Mouse (Mus musculus): ENCODE results near the gene Gm10717. TPM values are rescaled to one million over a fixed set of nuclear protein-coding genes. Genes with fewer than 3 reads are reported as not detected.
"Not testable (repeated sequence)": the region's sequence is repeated elsewhere in the genome, so short reads cannot be mapped to it uniquely, and the experiment has no call there.

Gm10717 gene
- total RNA-seq, 1 experiment: not detected

DNA sequence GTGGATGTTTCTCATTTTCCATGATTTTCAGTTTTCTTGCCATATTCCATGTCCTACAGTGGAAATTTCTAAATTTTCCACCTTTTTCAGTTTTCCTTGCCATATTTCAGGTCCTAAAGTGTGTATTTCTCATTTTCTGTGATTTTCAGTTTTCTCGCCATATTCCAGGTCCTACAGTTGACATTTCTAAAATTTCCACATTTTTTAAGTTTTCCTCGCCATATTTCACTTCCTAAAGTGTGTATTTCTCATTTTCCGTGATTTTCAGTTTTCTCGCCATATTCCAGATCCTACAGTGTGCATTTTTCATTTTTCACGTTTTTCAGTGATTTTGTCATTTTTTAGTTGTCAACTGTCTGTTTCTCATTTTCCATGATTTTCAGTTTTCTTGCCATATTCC lies 15.9 kb upstream of the Gm10717 start:
- H3K36me3 ChIP-seq (ENCODE audit: control insufficient read depth, insufficient read depth, low read length, poor library complexity, severe bottlenecking); DNase-seq (ENCODE audit: low read depth, low spot score); H3K9me3 ChIP-seq (ENCODE audit: control insufficient read depth, insufficient read depth, low read depth, low read length); H3K4me3 ChIP-seq (ENCODE audit: insufficient read depth in 1 of 2, low read depth in 1 of 2, low read length in 2 of 2, poor library complexity in 1 of 2, severe bottlenecking in 1 of 2); H3K4me1 ChIP-seq (ENCODE audit: control insufficient read depth in 2 of 2, insufficient read depth in 2 of 2, low read length in 2 of 2, poor library complexity in 1 of 2); H3K27ac ChIP-seq (ENCODE audit: insufficient read depth, low read depth, low read length, poor library complexity, severe bottlenecking); H3K9ac ChIP-seq (ENCODE audit: insufficient read depth, low read depth, low read length, poor library complexity, severe bottlenecking); in situ Hi-C loops (cut with MboI; ENCODE audit: low sequenced_read_pairs in 2 of 2, unreplicated experiment in 2 of 2): not testable (repeated sequence)

DNA sequence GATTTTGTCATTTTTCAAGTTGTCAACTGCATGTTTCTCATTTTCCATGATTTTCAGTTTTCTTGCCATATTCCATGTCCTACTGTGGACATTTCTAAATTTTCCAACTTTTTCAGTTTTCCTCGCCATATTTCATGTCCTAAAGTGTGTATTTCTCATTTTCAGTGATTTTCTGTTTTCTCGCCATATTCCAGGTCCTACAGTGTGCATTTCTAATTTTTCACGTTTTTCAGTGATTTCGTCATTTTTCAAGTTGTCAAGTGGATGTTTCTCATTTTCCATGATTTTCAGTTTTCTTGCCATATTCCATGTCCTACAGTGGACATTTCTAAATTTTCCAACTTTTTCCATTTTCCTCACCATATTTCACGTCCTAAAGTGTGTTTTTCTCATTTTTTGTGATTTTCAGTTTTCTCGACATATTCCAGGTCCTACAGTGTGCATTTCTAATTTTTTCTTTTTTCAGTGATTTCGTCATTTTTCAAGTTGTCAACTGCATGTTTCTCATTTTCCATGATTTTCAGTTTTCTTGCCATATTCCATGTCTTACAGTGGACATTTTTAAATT lies 13.1 kb upstream of the Gm10717 start:
- H3K4me1 ChIP-seq (ENCODE audit: control insufficient read depth in 2 of 2, insufficient read depth in 2 of 2, low read length in 2 of 2, poor library complexity in 1 of 2); H3K9ac ChIP-seq (ENCODE audit: insufficient read depth, low read depth, low read length, poor library complexity, severe bottlenecking); H3K4me3 ChIP-seq (ENCODE audit: insufficient read depth in 1 of 2, low read depth in 1 of 2, low read length in 2 of 2, poor library complexity in 1 of 2, severe bottlenecking in 1 of 2); in situ Hi-C loops (cut with MboI; ENCODE audit: low sequenced_read_pairs in 2 of 2, unreplicated experiment in 2 of 2); H3K27ac ChIP-seq (ENCODE audit: insufficient read depth, low read depth, low read length, poor library complexity, severe bottlenecking); H3K36me3 ChIP-seq (ENCODE audit: control insufficient read depth, insufficient read depth, low read length, poor library complexity, severe bottlenecking); DNase-seq (ENCODE audit: low read depth, low spot score); H3K9me3 ChIP-seq (ENCODE audit: control insufficient read depth, insufficient read depth, low read depth, low read length): not testable (repeated sequence)

DNA sequence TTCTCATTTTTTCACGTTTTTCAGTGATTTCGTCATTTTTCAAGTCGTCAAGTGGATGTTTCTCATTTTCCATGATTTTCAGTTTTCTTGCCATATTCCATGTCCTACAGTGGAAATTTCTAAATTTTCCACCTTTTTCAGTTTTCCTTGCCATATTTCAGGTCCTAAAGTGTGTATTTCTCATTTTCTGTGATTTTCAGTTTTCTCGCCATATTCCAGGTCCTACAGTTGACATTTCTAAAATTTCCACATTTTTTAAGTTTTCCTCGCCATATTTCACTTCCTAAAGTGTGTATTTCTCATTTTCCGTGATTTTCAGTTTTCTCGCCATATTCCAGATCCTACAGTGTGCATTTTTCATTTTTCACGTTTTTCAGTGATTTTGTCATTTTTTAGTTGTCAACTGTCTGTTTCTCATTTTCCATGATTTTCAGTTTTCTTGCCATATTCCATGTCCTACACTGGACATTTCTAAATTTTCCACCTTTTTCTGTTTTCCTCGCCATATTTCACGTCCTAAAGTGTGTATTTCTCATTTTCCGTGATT lies 12.4 kb upstream of the Gm10717 start, which contains the start of gene Gm10721:
Gm10721 (plus strand) TSS at position 408 of the 547 bp plus-strand sequence.
- H3K9me3 ChIP-seq (ENCODE audit: control insufficient read depth, insufficient read depth, low read depth, low read length); H3K4me1 ChIP-seq (ENCODE audit: control insufficient read depth in 2 of 2, insufficient read depth in 2 of 2, low read length in 2 of 2, poor library complexity in 1 of 2); H3K27ac ChIP-seq (ENCODE audit: insufficient read depth, low read depth, low read length, poor library complexity, severe bottlenecking); in situ Hi-C loops (cut with MboI; ENCODE audit: low sequenced_read_pairs in 2 of 2, unreplicated experiment in 2 of 2); H3K4me3 ChIP-seq (ENCODE audit: insufficient read depth in 1 of 2, low read depth in 1 of 2, low read length in 2 of 2, poor library complexity in 1 of 2, severe bottlenecking in 1 of 2); H3K9ac ChIP-seq (ENCODE audit: insufficient read depth, low read depth, low read length, poor library complexity, severe bottlenecking); H3K36me3 ChIP-seq (ENCODE audit: control insufficient read depth, insufficient read depth, low read length, poor library complexity, severe bottlenecking); DNase-seq (ENCODE audit: low read depth, low spot score): not testable (repeated sequence)

DNA sequence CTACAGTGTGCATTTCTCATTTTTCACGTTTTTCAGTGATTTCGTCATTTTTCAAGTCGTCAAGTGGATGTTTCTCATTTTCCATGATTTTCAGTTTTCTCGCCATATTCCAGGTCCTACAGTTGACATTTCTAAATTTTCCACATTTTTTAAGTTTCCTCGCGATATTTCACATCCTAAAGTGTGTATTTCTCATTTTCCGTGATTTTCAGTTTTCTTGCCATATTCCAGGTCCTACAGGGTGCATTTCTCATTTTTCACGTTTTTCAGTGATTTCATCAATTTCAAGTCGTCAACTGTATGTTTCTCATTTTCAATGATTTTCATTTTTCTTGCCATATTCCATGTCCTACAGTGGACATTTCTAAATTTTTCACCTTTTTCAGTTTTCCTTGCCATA lies 9.9 kb upstream of the Gm10717 start, which contains the start of gene Gm10720:
Gm10720 (plus strand) TSS at position 301 of the 400 bp plus-strand sequence.
- H3K9ac ChIP-seq (ENCODE audit: insufficient read depth, low read depth, low read length, poor library complexity, severe bottlenecking); H3K36me3 ChIP-seq (ENCODE audit: control insufficient read depth, insufficient read depth, low read length, poor library complexity, severe bottlenecking); H3K9me3 ChIP-seq (ENCODE audit: control insufficient read depth, insufficient read depth, low read depth, low read length); H3K27ac ChIP-seq (ENCODE audit: insufficient read depth, low read depth, low read length, poor library complexity, severe bottlenecking); H3K4me1 ChIP-seq (ENCODE audit: control insufficient read depth in 2 of 2, insufficient read depth in 2 of 2, low read length in 2 of 2, poor library complexity in 1 of 2); DNase-seq (ENCODE audit: low read depth, low spot score); in situ Hi-C loops (cut with MboI; ENCODE audit: low sequenced_read_pairs in 2 of 2, unreplicated experiment in 2 of 2); H3K4me3 ChIP-seq (ENCODE audit: insufficient read depth in 1 of 2, low read depth in 1 of 2, low read length in 2 of 2, poor library complexity in 1 of 2, severe bottlenecking in 1 of 2): not testable (repeated sequence)

DNA sequence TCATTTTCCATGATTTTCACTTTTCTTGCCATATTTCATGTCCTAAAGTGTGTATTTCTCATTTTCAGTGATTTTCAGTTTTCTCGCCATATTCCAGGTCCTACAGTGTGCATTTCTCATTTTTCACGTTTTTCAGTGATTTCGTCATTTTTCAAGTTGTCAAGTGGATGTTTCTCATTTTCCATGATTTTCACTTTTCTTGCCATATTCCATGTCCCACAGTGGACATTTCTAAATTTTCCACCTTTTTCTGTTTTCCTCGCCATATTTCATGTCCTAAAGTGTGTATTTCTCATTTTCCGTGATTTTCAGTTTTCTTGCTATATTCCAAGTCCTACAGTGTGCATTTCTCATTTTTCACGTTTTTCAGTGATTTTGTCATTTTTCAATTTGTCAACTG lies 9.3 kb upstream of the Gm10717 start:
- DNase-seq (ENCODE audit: low read depth, low spot score); H3K4me3 ChIP-seq (ENCODE audit: insufficient read depth in 1 of 2, low read depth in 1 of 2, low read length in 2 of 2, poor library complexity in 1 of 2, severe bottlenecking in 1 of 2); H3K36me3 ChIP-seq (ENCODE audit: control insufficient read depth, insufficient read depth, low read length, poor library complexity, severe bottlenecking); H3K9ac ChIP-seq (ENCODE audit: insufficient read depth, low read depth, low read length, poor library complexity, severe bottlenecking); in situ Hi-C loops (cut with MboI; ENCODE audit: low sequenced_read_pairs in 2 of 2, unreplicated experiment in 2 of 2); H3K4me1 ChIP-seq (ENCODE audit: control insufficient read depth in 2 of 2, insufficient read depth in 2 of 2, low read length in 2 of 2, poor library complexity in 1 of 2); H3K9me3 ChIP-seq (ENCODE audit: control insufficient read depth, insufficient read depth, low read depth, low read length); H3K27ac ChIP-seq (ENCODE audit: insufficient read depth, low read depth, low read length, poor library complexity, severe bottlenecking): not testable (repeated sequence)

DNA sequence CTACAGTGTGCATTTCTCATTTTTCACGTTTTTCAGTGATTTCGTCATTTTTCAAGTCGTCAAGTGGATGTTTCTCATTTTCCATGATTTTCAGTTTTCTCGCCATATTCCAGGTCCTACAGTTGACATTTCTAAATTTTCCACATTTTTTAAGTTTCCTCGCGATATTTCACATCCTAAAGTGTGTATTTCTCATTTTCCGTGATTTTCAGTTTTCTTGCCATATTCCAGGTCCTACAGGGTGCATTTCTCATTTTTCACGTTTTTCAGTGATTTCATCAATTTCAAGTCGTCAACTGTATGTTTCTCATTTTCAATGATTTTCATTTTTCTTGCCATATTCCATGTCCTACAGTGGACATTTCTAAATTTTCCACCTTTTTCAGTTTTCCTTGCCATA lies 8.1 kb upstream of the Gm10717 start, which contains the start of gene Gm10719:
Gm10719 (plus strand) TSS at position 301 of the 400 bp plus-strand sequence.
- H3K36me3 ChIP-seq (ENCODE audit: control insufficient read depth, insufficient read depth, low read length, poor library complexity, severe bottlenecking); H3K9me3 ChIP-seq (ENCODE audit: control insufficient read depth, insufficient read depth, low read depth, low read length); DNase-seq (ENCODE audit: low read depth, low spot score); H3K9ac ChIP-seq (ENCODE audit: insufficient read depth, low read depth, low read length, poor library complexity, severe bottlenecking); in situ Hi-C loops (cut with MboI; ENCODE audit: low sequenced_read_pairs in 2 of 2, unreplicated experiment in 2 of 2); H3K4me3 ChIP-seq (ENCODE audit: insufficient read depth in 1 of 2, low read depth in 1 of 2, low read length in 2 of 2, poor library complexity in 1 of 2, severe bottlenecking in 1 of 2); H3K4me1 ChIP-seq (ENCODE audit: control insufficient read depth in 2 of 2, insufficient read depth in 2 of 2, low read length in 2 of 2, poor library complexity in 1 of 2); H3K27ac ChIP-seq (ENCODE audit: insufficient read depth, low read depth, low read length, poor library complexity, severe bottlenecking): not testable (repeated sequence)

DNA sequence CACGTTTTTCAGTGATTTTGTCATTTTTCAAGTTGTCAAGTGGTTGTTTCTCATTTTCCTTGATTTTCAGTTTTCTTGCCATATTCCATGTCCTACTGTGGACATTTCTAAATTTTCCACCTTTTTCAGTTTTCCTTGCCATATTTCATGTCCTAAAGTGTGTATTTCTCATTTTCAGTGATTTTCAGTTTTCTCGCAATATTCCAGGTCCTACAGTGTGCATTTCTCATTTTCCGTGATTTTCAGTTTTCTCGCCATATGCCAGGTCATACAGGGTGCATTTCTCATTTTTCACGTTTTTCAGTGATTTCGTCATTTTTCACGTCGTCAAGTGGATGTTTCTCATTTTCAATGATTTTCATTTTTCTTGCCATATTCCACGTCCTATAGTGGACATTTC lies 6.3 kb upstream of the Gm10717 start:
- H3K9ac ChIP-seq (ENCODE audit: insufficient read depth, low read depth, low read length, poor library complexity, severe bottlenecking); H3K4me1 ChIP-seq (ENCODE audit: control insufficient read depth in 2 of 2, insufficient read depth in 2 of 2, low read length in 2 of 2, poor library complexity in 1 of 2); H3K27ac ChIP-seq (ENCODE audit: insufficient read depth, low read depth, low read length, poor library complexity, severe bottlenecking); H3K9me3 ChIP-seq (ENCODE audit: control insufficient read depth, insufficient read depth, low read depth, low read length); H3K36me3 ChIP-seq (ENCODE audit: control insufficient read depth, insufficient read depth, low read length, poor library complexity, severe bottlenecking); in situ Hi-C loops (cut with MboI; ENCODE audit: low sequenced_read_pairs in 2 of 2, unreplicated experiment in 2 of 2); H3K4me3 ChIP-seq (ENCODE audit: insufficient read depth in 1 of 2, low read depth in 1 of 2, low read length in 2 of 2, poor library complexity in 1 of 2, severe bottlenecking in 1 of 2); DNase-seq (ENCODE audit: low read depth, low spot score): not testable (repeated sequence)

DNA sequence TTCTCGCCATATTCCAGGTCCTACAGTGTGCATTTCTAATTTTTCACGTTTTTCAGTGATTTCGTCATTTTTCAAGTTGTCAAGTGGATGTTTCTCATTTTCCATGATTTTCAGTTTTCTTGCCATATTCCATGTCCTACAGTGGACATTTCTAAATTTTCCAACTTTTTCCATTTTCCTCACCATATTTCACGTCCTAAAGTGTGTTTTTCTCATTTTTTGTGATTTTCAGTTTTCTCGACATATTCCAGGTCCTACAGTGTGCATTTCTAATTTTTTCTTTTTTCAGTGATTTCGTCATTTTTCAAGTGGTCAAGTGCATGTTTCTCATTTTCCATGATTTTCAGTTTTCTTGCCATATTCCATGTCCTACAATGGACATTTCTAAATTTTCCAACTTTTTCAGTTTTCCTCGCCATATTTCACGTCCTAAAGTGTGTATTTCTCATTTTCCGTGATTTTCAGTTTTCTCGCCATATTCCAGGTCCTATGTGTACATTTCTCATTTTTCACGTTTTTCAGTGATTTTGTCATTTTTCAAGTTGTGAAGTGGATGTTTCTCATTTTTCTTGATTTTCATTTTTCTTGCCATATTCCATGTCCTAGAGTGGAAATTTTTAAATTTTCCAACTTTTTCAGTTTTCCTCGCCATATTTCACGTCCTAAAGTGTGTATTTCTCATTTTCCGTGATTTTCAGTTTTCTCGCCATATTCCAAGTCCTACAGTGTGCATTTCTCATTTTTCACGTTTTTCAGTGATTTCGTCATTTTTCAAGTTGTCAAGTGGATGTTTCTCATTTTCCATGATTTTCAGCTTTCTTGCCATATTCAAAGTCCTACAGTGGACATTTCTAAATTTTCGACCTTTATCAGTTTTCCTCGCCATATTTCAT lies 5.1 kb upstream of the Gm10717 start:
- H3K9ac ChIP-seq (ENCODE audit: insufficient read depth, low read depth, low read length, poor library complexity, severe bottlenecking); H3K27ac ChIP-seq (ENCODE audit: insufficient read depth, low read depth, low read length, poor library complexity, severe bottlenecking); H3K9me3 ChIP-seq (ENCODE audit: control insufficient read depth, insufficient read depth, low read depth, low read length); DNase-seq (ENCODE audit: low read depth, low spot score); H3K4me3 ChIP-seq (ENCODE audit: insufficient read depth in 1 of 2, low read depth in 1 of 2, low read length in 2 of 2, poor library complexity in 1 of 2, severe bottlenecking in 1 of 2); H3K36me3 ChIP-seq (ENCODE audit: control insufficient read depth, insufficient read depth, low read length, poor library complexity, severe bottlenecking); H3K4me1 ChIP-seq (ENCODE audit: control insufficient read depth in 2 of 2, insufficient read depth in 2 of 2, low read length in 2 of 2, poor library complexity in 1 of 2); in situ Hi-C loops (cut with MboI; ENCODE audit: low sequenced_read_pairs in 2 of 2, unreplicated experiment in 2 of 2): not testable (repeated sequence)
